Mouse (Mus musculus) cortical plate, adult 2 months (tissue): ENCODE measurements around the gene Bcl11a. TPM values are rescaled to one million over a fixed set of nuclear protein-coding genes. Genes with fewer than 3 reads are reported as not detected.
A peak's percentile ranks its signal among the peaks of the same experiment; 100 is the strongest.

Experiments
- H3K27ac ChIP-seq: fragments of 200-500 bp; 2 replicates; pipeline ENCODE4 v1.5.1; 2012; ENCODE audit warnings: low read length, control low read depth, inconsistent platforms; ENCODE audit not compliant: insufficient read depth
- H3K4me1 ChIP-seq: fragments of 200-500 bp; 2 replicates; pipeline ENCODE4 v1.6.1; 2011; ENCODE audit warnings: low read length; ENCODE audit not compliant: control insufficient read depth, insufficient read depth
- H3K4me3 ChIP-seq: fragments of 200-500 bp; 2 replicates; pipeline ENCODE4 v1.5.1; 2011; ENCODE audit warnings: mild to moderate bottlenecking, low read length, control low read depth; ENCODE audit not compliant: insufficient read depth
- CTCF ChIP-seq: fragments of 200-500 bp; IDR thresholded peaks from 2 replicates; pipeline ENCODE4 v1.5.1; 2011; ENCODE audit warnings: mild to moderate bottlenecking, control low read depth, low read length; ENCODE audit not compliant: insufficient read depth; ENCODE audit errors: extremely low read depth
- POLR2A ChIP-seq: fragments of 200-500 bp; IDR thresholded peaks from 2 replicates; pipeline ENCODE4 v1.6.1; 2011; ENCODE audit warnings: mild to moderate bottlenecking, low read length, control low read depth; ENCODE audit not compliant: insufficient read depth; ENCODE audit errors: extremely low read depth
- polyA plus RNA-seq: library from polyadenylated mRNA; depleted of rRNA; stranded (reverse); fragments of >200 nt; gene quantifications from 2 replicates; pipeline ENCODE4 v1.2.3, GENCODE M21; 2012

The Bcl11a gene
- polyA plus RNA-seq, 1 experiment: 62.8 TPM

- H3K4me3 ChIP-seq: no peak overlapping the region
- TF ChIP-seq CTCF (no peak), POLR2A (no peak)
- H3K4me1 ChIP-seq: peaks cover 8% of the 10 kb centered on the region
- H3K27ac ChIP-seq: no peak overlapping the region
Measured at GRCm38 (mm10) chr11:24159656-24160055, 81.8 kb downstream of the Bcl11a start.

GRCm38 (mm10) chr11:24161458-24161857 lies 83.6 kb downstream of the Bcl11a start:
- H3K4me3 ChIP-seq: no peak overlapping the region
- TF ChIP-seq CTCF (no peak), POLR2A (no peak)
- no peak overlapping the region for H3K27ac ChIP-seq
- H3K4me1 ChIP-seq: peaks cover 7% of the 10 kb centered on the region

- Histone ChIP-seq H3K4me1 (peaks cover 6% of the 10 kb centered on the region), H3K27ac (no peak overlapping the region), H3K4me3 (no peak overlapping the region)
- TF ChIP-seq CTCF: no peak
- TF ChIP-seq POLR2A: no peak
Measured at GRCm38 (mm10) chr11:24162056-24162455, 84.2 kb downstream of the Bcl11a start.

DNA sequence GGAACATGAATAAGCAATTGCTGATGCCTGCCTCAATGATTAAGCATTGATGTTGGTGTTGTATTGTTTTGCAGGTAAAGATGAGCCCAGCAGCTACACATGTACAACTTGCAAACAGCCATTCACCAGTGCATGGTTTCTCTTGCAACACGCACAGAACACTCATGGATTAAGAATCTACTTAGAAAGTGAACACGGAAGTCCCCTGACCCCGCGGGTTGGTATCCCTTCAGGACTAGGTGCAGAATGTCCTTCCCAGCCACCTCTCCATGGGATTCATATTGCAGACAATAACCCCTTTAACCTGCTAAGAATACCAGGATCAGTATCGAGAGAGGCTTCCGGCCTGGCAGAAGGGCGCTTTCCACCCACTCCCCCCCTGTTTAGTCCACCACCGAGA lies 85.2 kb downstream of the Bcl11a start:
- peaks cover 3% of the 10 kb centered on the region for H3K4me1 ChIP-seq
- H3K27ac ChIP-seq: no peak overlapping the region
- TF ChIP-seq POLR2A (no peak), CTCF (no peak)
- no peak overlapping the region for H3K4me3 ChIP-seq

DNA sequence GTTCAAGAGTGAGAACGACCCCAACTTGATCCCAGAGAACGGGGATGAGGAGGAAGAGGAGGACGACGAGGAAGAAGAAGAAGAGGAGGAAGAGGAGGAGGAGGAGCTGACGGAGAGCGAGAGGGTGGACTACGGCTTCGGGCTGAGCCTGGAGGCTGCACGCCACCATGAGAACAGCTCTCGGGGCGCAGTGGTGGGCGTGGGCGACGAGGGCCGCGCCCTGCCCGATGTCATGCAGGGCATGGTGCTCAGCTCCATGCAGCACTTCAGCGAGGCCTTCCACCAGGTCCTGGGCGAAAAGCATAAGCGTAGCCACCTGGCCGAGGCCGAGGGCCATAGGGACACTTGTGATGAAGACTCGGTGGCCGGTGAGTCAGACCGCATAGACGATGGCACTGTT lies 86.2 kb downstream of the Bcl11a start:
- peaks cover 2% of the 10 kb centered on the region; the same call in 1 of the 2 replicates for H3K4me1 ChIP-seq
- H3K27ac ChIP-seq: no peak overlapping the region
- TF ChIP-seq POLR2A: no peak
- no peak for TF ChIP-seq CTCF
- no peak overlapping the region for H3K4me3 ChIP-seq

GRCm38 (mm10) chr11:24171675-24172285 lies 93.9 kb downstream of the Bcl11a start:
- no peak for TF ChIP-seq CTCF
- no peak for TF ChIP-seq POLR2A
- no peak overlapping the region for H3K4me3 ChIP-seq
- H3K27ac ChIP-seq: no peak overlapping the region
- H3K4me1 ChIP-seq: no peaks in the 10 kb centered on the region

GRCm38 (mm10) chr11:24172585-24172984 lies 94.7 kb downstream of the Bcl11a start:
- Histone ChIP-seq H3K27ac (no peak overlapping the region), H3K4me1 (no peaks in the 10 kb centered on the region; the same call in 1 of the 2 replicates), H3K4me3 (no peak overlapping the region)
- TF ChIP-seq CTCF (no peak), POLR2A (no peak)

DNA sequence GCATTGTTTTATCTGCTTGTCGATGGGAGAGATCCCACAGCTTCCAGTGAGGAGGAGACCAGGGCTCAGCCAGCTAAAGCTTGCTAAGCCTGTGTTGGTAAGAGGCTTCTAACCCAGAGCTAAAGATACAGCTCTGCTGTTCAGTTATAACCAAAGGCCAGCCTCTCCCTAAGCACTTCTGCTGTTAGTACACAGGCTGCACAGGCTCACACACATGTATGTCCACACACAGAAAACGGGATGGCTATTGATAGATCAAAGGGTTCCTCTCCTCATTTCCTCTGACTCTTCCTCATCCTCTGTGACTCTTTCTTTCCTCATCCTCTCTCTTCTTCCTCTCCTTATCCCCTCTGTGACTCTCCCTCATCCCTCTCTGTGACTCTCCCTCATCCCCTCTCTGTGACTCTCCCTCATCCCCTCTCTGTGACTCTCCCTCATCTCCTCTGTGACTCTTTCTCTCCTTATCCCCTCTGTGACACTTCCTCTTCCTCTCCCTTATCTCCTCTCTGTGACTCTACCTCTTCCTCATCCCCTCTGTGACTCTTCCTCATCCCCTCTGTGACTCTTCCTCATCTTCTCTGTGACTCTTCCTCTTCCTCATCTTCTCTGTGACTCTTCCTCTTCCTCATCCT lies 96.4 kb downstream of the Bcl11a start:
- H3K4me3 ChIP-seq: no peak overlapping the region
- peaks cover 2% of the 10 kb centered on the region for H3K4me1 ChIP-seq
- H3K27ac ChIP-seq: peak overlapping the region; percentile 37; the same call in 1 of the 2 replicates
- no peak for TF ChIP-seq POLR2A
- TF ChIP-seq CTCF: no peak

DNA sequence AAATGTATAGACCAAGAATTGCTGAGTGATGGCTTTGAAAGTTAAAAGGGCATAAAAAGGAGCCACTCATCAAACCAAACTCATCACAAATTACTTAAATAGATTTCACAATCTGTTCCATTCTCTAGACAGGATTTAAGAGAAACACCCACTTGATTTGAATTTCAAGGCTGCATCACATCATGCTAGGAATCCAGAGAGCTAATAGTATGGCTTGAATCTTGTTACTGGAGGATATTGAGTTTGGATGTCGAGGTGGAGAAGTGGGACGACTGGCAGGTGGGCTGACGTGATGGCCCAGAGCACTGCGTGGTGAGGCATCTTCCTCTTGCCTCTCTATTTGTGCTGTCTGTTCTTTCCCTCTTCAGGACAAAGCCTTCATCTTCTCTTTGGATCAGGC lies 99.6 kb downstream of the Bcl11a start:
- TF ChIP-seq CTCF: no peak
- TF ChIP-seq POLR2A: no peak
- H3K4me1 ChIP-seq: peaks cover 2% of the 10 kb centered on the region
- 0 out of 2 replicates have a peak overlapping the region, but pooled peaks have one; percentile 27 for H3K27ac ChIP-seq
- no peak overlapping the region for H3K4me3 ChIP-seq
